Mouse (Mus musculus) forebrain, postnatal 0 days (tissue): ENCODE measurements around the gene 4933430I17Rik. TPM values are rescaled to one million over a fixed set of nuclear protein-coding genes. Genes with fewer than 3 reads are reported as not detected.

ENCODE experiments used
- ATAC-seq: fragments of 200-750 bp; cut with Nextera tagmentation; 2 replicates; pipeline ENCODE4 v1.8.0; 2017; ENCODE audit warnings: mild to moderate bottlenecking, moderate library complexity
- DNase-seq: peaks from one replicate; pipeline ENCODE4 v3.0.0-alpha.2; 2015
- H3K27ac ChIP-seq: fragments of 300-500 bp; sonication (generic); 2 replicates; pipeline ENCODE4 v1.5.1; 2014; ENCODE audit warnings: low read depth, mild to moderate bottlenecking, antibody characterized with exemption, low read length, moderate library complexity, mixed read lengths
- H3K27me3 ChIP-seq: fragments of 300-500 bp; sonication (generic); 2 replicates; pipeline ENCODE4 v1.6.1; 2014; ENCODE audit warnings: mild to moderate bottlenecking, low read length, mixed read lengths; ENCODE audit not compliant: insufficient read depth
- H3K36me3 ChIP-seq: fragments of 300-500 bp; sonication (generic); 2 replicates; pipeline ENCODE4 v1.6.1; 2014; ENCODE audit warnings: mild to moderate bottlenecking, moderate library complexity; ENCODE audit not compliant: insufficient read depth
- H3K4me1 ChIP-seq: fragments of 300-500 bp; sonication (generic); 2 replicates; pipeline ENCODE4 v1.6.1; 2014; ENCODE audit warnings: antibody characterized with exemption; ENCODE audit not compliant: insufficient read depth
- H3K4me2 ChIP-seq: fragments of 300-500 bp; sonication (generic); 2 replicates; pipeline ENCODE4 v1.6.1; 2014; ENCODE audit warnings: low read depth, mild to moderate bottlenecking, moderate library complexity
- H3K4me3 ChIP-seq: fragments of 300-500 bp; sonication (generic); 2 replicates; pipeline ENCODE4 v1.5.1; 2014; ENCODE audit warnings: low read depth, low read length, mixed read lengths
- H3K9ac ChIP-seq: fragments of 300-500 bp; sonication (generic); 2 replicates; pipeline ENCODE4 v1.6.1; 2014; ENCODE audit warnings: mild to moderate bottlenecking
- H3K9me3 ChIP-seq: fragments of 300-500 bp; sonication (generic); 2 replicates; pipeline ENCODE4 v1.6.1; 2016; ENCODE audit warnings: low read length
- CTCF ChIP-seq: sonication (generic); IDR thresholded peaks from 2 replicates; pipeline ENCODE4 v1.5.1; 2016; ENCODE audit warnings: antibody characterized with exemption, control low read depth, low read depth
- WGBS: fragments of 180-500 bp; shearing (Covaris S2); extraction: QIAGEN DNeasy Blood & Tissue Kit; methylation state at CpG from one replicate; pipeline ENCODE4 v1.1.7; 2014; 5-methylcytosine and 5-hydroxymethylcytosine counted together
- polyA plus RNA-seq: library from polyadenylated mRNA; unstranded; fragments of >200 nt; fragmentation: Nextera tagmentation; extraction: Ambion mirVana; gene quantifications from 2 replicates; pipeline ENCODE4 v1.2.1, GENCODE M21; 2015
- total RNA-seq: library from RNA; depleted of rRNA; stranded (reverse); fragments of >200 nt; gene quantifications from 2 replicates; pipeline ENCODE4 v1.2.3, GENCODE M21; 2014

4933430I17Rik gene
- total and polyA plus RNA-seq, 2 experiments from 2014 or later, result 0.38 to 0.50 TPM

DNA sequence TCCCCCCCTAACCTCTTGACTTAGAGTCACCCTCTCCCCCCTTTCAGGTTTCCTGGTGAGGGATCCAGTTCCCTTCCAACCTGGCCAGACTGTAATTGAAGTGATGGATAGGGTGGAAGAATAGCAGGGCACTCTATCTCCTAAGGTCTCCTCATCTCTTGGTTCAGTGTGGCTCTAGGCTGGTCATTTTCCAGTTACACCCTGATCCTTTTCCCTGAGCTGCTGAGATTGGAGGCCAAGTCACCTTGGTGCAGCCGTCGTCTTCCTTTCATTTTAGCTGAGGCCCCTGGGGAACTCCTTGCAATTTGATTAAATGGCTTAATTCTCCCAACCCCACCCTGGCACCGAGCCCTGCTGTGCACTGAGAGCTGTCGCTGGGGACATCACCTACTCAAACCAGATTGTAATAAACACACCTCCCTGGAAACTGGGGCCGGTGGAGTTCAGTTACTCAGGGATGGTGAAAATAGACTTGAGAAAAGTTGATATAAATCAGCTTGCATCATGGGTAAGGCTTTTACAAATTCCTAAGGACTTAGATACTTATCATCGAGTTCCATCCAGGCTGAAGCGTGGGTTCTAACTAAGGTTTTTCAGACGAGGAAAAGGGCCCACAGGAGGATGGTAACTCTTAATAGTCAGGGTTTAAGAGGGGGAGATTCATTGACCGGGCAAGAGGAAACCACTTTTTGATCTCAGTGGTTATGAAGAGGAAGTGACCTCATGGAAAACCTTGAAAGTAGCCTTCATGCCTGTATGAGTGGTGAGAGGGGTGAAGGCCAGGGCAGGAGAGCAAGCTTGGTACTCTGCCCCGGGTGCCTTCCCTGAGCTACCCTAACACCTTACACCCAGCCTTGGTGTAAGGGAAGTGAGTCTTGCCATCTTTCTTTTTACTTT is 44.2 kb upstream of the 4933430I17Rik start:
- WGBS, result 47% methylated on average over 10 of the region's 10 CpGs
- H3K4me2 ChIP-seq, result no peak overlapping the region
- ATAC-seq (no peak), DNase-seq (no peak)
- H3K27me3 ChIP-seq, result peaks cover 20% of the 10 kb centered on the region
- no peaks in the 10 kb centered on the region for H3K36me3 ChIP-seq
- H3K9me3 ChIP-seq, result no peaks in the 10 kb centered on the region
- H3K4me1 ChIP-seq, result peaks cover 3% of the 10 kb centered on the region; the same call in 1 of the 2 replicates
- no peak overlapping the region for H3K27ac ChIP-seq
- no peak overlapping the region for H3K4me3 ChIP-seq
- no peak for TF ChIP-seq CTCF
- H3K9ac ChIP-seq, result no peak overlapping the region

DNA sequence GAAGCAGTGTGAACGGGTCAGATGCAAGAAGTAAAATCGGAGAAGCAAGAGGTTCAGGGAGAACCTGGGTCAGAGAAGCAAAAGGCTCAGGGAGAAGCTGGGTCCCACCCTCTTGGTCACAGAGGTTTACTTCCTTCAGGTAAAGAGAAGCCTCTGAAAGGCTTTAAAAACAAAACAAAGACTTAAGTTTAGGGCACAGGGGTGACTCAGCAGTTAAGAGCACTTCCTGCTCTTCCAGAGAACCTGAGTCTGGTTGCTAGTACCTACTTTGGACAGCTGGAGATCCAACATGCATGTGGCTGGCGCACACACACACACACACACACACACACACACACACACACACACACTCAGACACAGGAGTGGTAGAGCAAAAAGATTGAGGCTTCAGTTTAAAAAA is 40.2 kb upstream of the 4933430I17Rik start:
- WGBS, result 87% methylated on average over 3 of the region's 3 CpGs
- DNase-seq (no peak), ATAC-seq (no peak)
- peaks cover 6% of the 10 kb centered on the region for H3K27me3 ChIP-seq
- no peaks in the 10 kb centered on the region for H3K4me1 ChIP-seq
- TF ChIP-seq CTCF, result no peak
- no peak overlapping the region for H3K4me3 ChIP-seq
- no peak overlapping the region for H3K27ac ChIP-seq
- H3K36me3 ChIP-seq, result no peaks in the 10 kb centered on the region
- no peaks in the 10 kb centered on the region for H3K9me3 ChIP-seq
- no peak overlapping the region for H3K4me2 ChIP-seq
- H3K9ac ChIP-seq, result no peak overlapping the region

DNA sequence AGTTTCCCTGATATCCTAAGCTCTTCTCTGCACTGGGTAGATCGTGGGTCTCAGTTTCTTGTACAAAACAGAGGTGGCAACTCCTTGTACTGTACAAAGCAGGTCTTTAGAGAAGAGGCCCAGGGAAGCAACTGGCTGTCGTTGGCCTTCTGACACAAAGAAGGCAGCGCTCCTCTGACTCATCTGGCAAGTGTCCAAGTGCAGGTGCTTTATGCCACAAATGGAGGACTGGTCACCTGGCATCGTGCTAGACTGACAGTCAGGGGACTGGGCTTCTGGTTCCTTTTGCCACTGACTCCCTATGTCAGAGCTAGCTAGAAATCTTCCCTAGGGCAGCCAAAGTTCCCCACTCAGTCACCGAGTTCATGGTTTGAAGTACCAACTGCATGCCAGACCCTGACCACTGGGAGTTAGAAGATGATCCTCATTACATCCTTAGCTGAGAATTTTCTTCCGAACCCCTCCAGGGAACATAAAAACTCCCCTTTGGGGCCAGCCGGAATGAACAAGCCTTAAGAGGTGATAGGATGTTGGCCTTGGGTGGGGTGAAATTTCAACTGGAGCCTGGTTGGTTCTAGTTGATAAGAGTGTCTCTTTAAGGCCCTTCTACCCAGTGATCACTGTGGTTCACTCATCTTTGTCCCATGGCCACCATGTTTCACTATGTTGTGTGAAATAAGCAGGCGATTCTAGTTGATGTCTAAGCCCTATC is 39.6 kb upstream of the 4933430I17Rik start:
- no peak for DNase-seq
- Histone ChIP-seq H3K9ac (no peak overlapping the region), H3K9me3 (no peaks in the 10 kb centered on the region), H3K4me1 (no peaks in the 10 kb centered on the region), H3K27ac (no peak overlapping the region), H3K4me2 (no peak overlapping the region), H3K27me3 (0 out of 2 replicates have a peak, but pooled peaks cover 4% of the 10 kb centered on the region), H3K4me3 (no peak overlapping the region), H3K36me3 (no peaks in the 10 kb centered on the region)
- WGBS, result 83% methylated on average over 8 of the region's 8 CpGs
- no peak for TF ChIP-seq CTCF
- ATAC-seq, result no peak

DNA sequence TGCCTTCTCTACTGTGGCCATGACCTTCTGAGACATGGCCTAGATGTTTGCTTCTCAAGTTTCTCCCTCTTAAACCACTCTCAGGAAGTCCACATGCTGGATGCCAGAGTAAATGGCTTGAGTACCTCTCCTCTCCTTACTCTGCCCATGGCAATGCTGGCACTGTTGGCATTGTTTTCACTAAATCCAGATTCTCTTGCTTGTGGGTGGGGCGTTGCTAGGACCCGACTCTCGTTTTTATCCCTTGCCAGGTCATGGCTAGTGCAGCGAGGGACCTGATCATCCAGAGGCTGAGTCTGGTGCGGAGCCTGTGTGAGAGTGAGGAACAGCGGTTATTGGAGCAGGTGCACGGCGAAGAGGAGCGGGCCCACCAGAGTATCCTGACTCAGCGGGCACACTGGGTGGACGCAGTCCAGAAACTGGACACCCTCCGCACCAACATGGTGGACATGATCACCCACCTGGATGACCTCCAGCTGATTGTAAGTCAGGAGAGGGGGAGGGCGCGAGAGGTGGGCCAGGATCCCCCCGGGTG is 38.9 kb upstream of the 4933430I17Rik start:
- Histone ChIP-seq H3K27ac (no peak overlapping the region), H3K4me3 (no peak overlapping the region), H3K4me2 (no peak overlapping the region), H3K4me1 (no peaks in the 10 kb centered on the region), H3K36me3 (no peaks in the 10 kb centered on the region), H3K9me3 (no peaks in the 10 kb centered on the region), H3K9ac (no peak overlapping the region), H3K27me3 (0 out of 2 replicates have a peak, but pooled peaks cover 3% of the 10 kb centered on the region)
- DNase-seq (no peak), ATAC-seq (no peak)
- 88% methylated on average over 15 of the region's 15 CpGs for WGBS
- no peak for TF ChIP-seq CTCF

DNA sequence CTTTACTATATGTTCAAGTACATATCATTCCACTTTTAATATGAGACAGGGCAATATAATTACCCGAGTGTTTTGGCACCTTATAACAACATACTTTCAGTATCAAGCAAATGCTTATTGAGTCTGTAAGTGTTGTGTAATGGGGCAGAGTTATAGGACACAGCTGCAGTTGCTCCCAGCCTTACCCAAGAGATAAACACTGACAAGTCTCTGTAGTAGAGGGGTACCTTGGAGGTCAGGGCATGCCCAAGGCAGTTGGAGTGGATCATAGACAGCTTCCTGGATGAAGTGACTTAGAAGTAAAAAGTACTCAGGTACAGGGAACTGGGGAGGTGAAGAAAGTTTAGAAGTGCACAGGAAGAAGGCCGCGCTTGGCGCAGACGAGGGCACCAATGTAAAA is 38.0 kb upstream of the 4933430I17Rik start:
- H3K4me3 ChIP-seq, result no peak overlapping the region
- ATAC-seq, result no peak
- no peaks in the 10 kb centered on the region for H3K27me3 ChIP-seq
- no peak for DNase-seq
- no peak overlapping the region for H3K4me2 ChIP-seq
- WGBS, result 95% methylated on average over 5 of the region's 5 CpGs
- TF ChIP-seq CTCF, result no peak
- no peaks in the 10 kb centered on the region for H3K4me1 ChIP-seq
- H3K9me3 ChIP-seq, result no peaks in the 10 kb centered on the region
- H3K9ac ChIP-seq, result no peak overlapping the region
- H3K27ac ChIP-seq, result no peak overlapping the region
- H3K36me3 ChIP-seq, result no peaks in the 10 kb centered on the region

DNA sequence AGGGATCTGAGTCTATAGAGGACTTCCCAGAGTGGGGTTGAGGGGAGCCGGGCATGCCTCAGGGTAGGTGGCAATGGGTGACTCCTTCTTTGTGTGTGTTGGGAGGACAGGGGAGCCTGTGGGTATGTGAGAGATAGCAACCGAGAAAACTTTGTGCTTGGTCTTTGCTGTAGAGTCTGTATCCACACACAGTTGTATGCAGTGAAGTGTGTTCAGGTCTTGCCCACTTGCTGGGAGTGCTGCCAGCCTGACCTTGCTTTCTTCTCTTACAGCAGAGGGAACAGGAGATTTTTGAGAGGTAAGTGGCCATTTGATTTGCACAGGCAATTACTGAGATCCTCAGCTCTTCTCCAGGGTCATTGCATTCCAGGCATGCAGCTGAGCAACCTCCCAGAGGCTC is 37.3 kb upstream of the 4933430I17Rik start:
- no peaks in the 10 kb centered on the region for H3K36me3 ChIP-seq
- no peak overlapping the region for H3K9ac ChIP-seq
- H3K27ac ChIP-seq, result no peak overlapping the region
- DNase-seq (no peak), ATAC-seq (no peak)
- H3K4me1 ChIP-seq, result no peaks in the 10 kb centered on the region
- no peak for TF ChIP-seq CTCF
- no peaks in the 10 kb centered on the region for H3K27me3 ChIP-seq
- no peak overlapping the region for H3K4me2 ChIP-seq
- no peaks in the 10 kb centered on the region for H3K9me3 ChIP-seq
- no peak overlapping the region for H3K4me3 ChIP-seq
- 80% methylated on average over 2 of the region's 2 CpGs for WGBS

DNA sequence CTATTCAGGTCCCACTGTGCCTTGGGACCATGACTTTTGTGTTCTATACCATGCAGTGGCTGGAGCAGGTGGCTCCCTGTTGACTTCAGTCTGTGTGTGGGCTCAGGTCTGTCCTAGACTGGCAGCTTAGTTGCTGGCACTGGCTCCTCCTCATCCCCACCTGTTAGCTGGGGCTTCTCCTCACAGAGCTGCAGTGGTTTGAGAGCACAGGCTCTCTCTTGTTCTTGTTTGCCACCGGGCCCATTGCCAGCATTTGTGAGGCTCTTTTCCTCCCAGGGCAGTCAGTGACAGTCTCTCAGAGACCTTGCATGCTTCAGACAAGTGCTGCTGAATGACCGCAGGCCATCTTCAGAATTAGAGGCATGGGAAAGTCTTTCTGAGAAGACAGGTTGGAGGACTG is 32.5 kb upstream of the 4933430I17Rik start:
- 80% methylated on average over 2 of the region's 2 CpGs for WGBS
- ATAC-seq (0 out of 2 replicates have a peak, but pooled peaks have one; percentile 18), DNase-seq (no peak)
- no peak for TF ChIP-seq CTCF
- Histone ChIP-seq H3K27ac (no peak overlapping the region), H3K9me3 (no peaks in the 10 kb centered on the region), H3K4me2 (no peak overlapping the region), H3K9ac (no peak overlapping the region), H3K27me3 (no peaks in the 10 kb centered on the region), H3K4me3 (no peak overlapping the region), H3K4me1 (no peaks in the 10 kb centered on the region), H3K36me3 (no peaks in the 10 kb centered on the region)
